Mouse (Mus musculus): ENCODE data around the gene Kdf1. TPM values are rescaled to one million over a fixed set of nuclear protein-coding genes. Genes with fewer than 3 reads are reported as not detected.

The Kdf1 gene
- polyA plus RNA-seq, 1 experiment from 2014 or later = 33.3 TPM

DNA sequence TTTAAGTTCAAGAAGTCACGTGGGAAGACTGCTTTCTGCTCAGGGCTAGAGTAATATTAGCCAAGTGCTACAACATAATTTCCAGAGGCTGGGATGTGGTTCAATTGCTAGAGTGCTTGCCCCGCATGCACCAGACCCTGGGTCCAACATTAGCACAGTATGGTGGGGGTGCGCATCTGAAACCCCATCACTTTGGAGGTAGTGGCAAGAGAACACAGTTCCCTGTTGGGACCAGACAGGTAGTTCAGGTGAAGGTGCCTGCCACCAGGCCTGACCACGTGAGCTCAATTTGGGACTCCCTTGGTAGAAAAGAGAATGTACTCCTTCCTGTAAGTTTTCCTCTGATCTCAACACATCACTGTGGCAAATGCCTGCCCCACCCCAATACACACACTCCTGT, 23.9 kb upstream of the Kdf1 start:
- no peak overlapping the region for H3K9ac ChIP-seq (ENCODE audit: low read length)
- no peaks in the 10 kb centered on the region for H3K9me3 ChIP-seq (ENCODE audit: control insufficient read depth, low read length)
- no peak for ATAC-seq (ENCODE audit: low read depth)
- no peaks in the 10 kb centered on the region for H3K36me3 ChIP-seq (ENCODE audit: control insufficient read depth, insufficient read depth, low read length)
- 54% methylated on average over 4 of the region's 4 CpGs for WGBS
- H3K4me3 ChIP-seq (ENCODE audit: low read length) = no peak overlapping the region
- H3K4me1 ChIP-seq (replicated peaks; ENCODE audit: control insufficient read depth, insufficient read depth, low read length) = peaks cover 22% of the 10 kb centered on the region
- no peak overlapping the region for H3K27ac ChIP-seq (ENCODE audit: low read length)
- peaks cover 49% of the 10 kb centered on the region for H3K27me3 ChIP-seq (ENCODE audit: control insufficient read depth, insufficient read depth, low read depth, low read length)
- no peak overlapping the region for H3K4me2 ChIP-seq (ENCODE audit: low read depth, low read length)

DNA sequence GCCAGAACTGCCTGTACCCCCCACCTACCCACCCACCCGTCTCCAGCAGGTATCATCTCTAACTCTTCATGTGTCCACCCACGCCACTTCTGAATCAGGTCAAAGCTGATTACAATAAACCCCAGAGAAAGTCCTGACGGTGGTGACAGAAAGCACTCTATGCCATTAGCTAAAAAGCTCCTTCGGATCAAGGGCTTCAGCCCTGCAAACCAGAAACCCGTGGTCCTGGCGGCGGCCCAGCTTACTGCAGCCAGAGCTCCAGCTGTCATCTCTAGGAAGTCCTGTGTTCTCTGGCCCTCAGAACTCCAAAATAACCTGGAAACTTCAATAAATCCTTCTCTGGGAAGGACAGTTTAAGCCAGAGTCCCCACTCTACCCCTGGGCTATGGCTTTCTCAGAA, 23.1 kb upstream of the Kdf1 start:
- Histone ChIP-seq H3K27me3 (ENCODE audit: control insufficient read depth, insufficient read depth, low read depth, low read length) (peaks cover 58% of the 10 kb centered on the region), H3K4me3 (ENCODE audit: low read length) (no peak overlapping the region)
- WGBS = 30% methylated on average over 7 of the region's 7 CpGs

DNA sequence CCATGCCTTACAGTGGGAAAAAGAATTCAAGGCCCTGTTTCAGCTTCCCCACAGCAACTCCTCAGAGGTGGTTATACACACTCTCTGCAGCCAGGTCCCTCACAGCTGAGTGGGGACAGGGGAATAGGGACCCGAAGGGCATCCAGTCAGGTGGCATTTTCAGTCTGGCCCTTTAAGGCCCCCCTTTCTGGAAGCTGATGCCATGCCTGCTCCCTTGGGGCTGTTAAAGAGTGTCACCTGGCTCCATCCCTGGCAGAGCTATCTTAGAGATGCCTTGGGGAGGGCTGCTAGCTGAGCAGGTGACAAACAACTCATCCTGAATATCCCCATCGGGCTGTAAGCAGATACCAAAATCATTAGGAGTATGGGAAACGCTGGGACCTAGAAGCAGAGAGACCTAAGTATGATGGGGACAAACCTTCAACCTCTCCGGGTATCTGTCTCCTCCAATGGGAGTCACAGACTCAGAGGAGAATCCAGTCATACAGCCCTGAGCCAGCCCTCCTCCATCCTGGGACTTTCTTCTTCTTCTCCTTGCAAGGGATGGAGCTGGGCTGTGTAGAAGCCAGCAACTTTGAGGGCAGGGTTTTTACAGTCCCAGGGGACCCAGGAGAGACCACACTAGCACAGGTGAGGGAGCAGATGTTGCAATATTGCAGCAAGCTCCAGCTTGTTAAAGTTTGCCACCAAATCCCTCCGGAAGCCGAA, 21.9 kb upstream of the Kdf1 start:
- H3K27me3 ChIP-seq (ENCODE audit: control insufficient read depth, insufficient read depth, low read depth, low read length) = peaks cover 66% of the 10 kb centered on the region
- no peak for ATAC-seq (ENCODE audit: low read depth)

More for the DNA sequence above, 23.1 kb upstream of the Kdf1 start:
- Histone ChIP-seq H3K4me2 (ENCODE audit: low read depth, low read length) (no peak overlapping the region), H3K4me1 (replicated peaks; ENCODE audit: control insufficient read depth, insufficient read depth, low read length) (peaks cover 22% of the 10 kb centered on the region), H3K36me3 (ENCODE audit: control insufficient read depth, insufficient read depth, low read length) (no peaks in the 10 kb centered on the region), H3K9ac (ENCODE audit: low read length) (no peak overlapping the region), H3K9me3 (ENCODE audit: control insufficient read depth, low read length) (no peaks in the 10 kb centered on the region), H3K27ac (ENCODE audit: low read length) (no peak overlapping the region)
- ATAC-seq (ENCODE audit: low read depth) = no peak

DNA sequence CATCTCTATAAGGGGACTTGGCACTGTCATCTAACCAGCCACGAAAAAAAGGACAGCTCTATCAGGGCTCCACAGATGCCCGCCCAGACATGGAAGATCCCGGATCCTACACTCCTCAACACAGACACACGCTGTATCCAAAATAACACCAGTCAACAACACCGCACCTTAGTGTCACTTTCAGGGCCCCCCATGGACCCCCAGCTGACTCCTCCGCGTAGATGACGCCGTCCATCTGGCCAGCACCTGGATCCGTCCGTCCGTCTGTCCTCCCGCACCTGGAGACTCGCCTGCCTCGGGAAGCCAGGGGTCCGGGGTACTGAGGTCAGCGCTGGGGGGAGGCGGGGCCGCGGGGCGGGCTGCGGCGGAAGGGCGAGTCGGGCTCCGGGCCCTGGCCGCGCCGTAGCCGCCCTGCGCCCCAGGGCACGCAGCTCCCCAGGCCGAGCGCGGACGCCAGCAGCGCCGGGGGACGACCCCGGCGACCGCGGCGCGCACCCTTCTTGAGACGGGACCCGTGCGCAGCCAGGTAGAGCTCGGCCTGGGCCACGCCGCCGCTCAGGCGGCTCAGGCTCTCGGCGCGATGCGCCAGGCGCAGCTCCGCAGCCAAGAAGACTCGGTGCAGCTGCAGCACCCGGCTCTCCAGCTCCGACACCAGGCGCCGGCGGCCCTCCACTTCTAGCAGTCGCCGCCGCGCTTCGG, 21.2 kb upstream of the Kdf1 start:
- under 1% methylated on average over 67 of the region's 70 CpGs for WGBS
- Histone ChIP-seq H3K27me3 (ENCODE audit: control insufficient read depth, insufficient read depth, low read depth, low read length) (peaks cover 68% of the 10 kb centered on the region), H3K9ac (ENCODE audit: low read length) (peak overlapping the region; percentile 61), H3K9me3 (ENCODE audit: control insufficient read depth, low read length) (no peaks in the 10 kb centered on the region), H3K36me3 (ENCODE audit: control insufficient read depth, insufficient read depth, low read length) (no peaks in the 10 kb centered on the region), H3K4me2 (ENCODE audit: low read depth, low read length) (peak overlapping the region; percentile 100), H3K4me3 (ENCODE audit: low read length) (peak overlapping the region; percentile 60), H3K27ac (ENCODE audit: low read length) (no peak overlapping the region), H3K4me1 (replicated peaks; ENCODE audit: control insufficient read depth, insufficient read depth, low read length) (peaks cover 16% of the 10 kb centered on the region)
- ATAC-seq (ENCODE audit: low read depth) = peak; percentile 46

More for the DNA sequence above, 21.9 kb upstream of the Kdf1 start:
- H3K9me3 ChIP-seq (ENCODE audit: control insufficient read depth, low read length) = no peaks in the 10 kb centered on the region
- no peaks in the 10 kb centered on the region for H3K36me3 ChIP-seq (ENCODE audit: control insufficient read depth, insufficient read depth, low read length)
- H3K9ac ChIP-seq (ENCODE audit: low read length) = no peak overlapping the region
- no peak overlapping the region for H3K27ac ChIP-seq (ENCODE audit: low read length)
- 24% methylated on average over 6 of the region's 6 CpGs for WGBS
- peaks cover 17% of the 10 kb centered on the region for H3K4me1 ChIP-seq (replicated peaks; ENCODE audit: control insufficient read depth, insufficient read depth, low read length)
- no peak overlapping the region for H3K4me2 ChIP-seq (ENCODE audit: low read depth, low read length)
- H3K4me3 ChIP-seq (ENCODE audit: low read length) = no peak overlapping the region; the same call in 1 of the 2 replicates

DNA sequence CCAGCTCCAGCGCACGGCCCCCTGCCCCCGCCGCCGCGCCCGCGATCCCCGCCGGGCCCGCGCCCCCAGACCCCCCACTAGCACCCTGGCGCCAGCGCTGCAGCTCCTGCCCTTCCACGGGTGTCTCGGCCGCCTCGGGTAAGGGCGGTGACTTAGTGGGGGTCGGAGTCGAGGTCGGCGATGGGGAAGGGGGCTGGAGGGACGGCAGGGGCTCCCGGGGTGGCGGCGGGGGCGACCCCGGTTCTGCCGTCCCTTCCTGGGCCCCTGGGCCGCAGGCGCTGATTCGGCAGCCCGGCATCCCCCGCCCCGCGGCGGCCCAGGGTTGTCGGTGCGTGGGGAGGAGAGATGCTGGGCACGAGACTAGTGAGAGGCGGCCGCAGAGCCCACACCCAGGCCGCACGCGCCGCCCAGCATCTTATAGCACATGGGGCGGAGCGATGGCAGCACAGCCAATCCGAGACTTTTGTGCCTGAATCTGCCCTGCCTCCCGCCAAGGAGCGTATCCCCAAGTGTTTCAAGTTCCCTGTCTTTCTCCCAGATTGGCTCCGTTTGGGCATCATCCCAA, 20.5 kb upstream of the Kdf1 start, which contains the start of gene Trnp1:
Gene Trnp1 (minus strand): TSS at position 391 of the 565 bp plus-strand sequence.
- peaks cover 16% of the 10 kb centered on the region for H3K4me1 ChIP-seq (replicated peaks; ENCODE audit: control insufficient read depth, insufficient read depth, low read length)
- H3K27me3 ChIP-seq (ENCODE audit: control insufficient read depth, insufficient read depth, low read depth, low read length) = peaks cover 68% of the 10 kb centered on the region
- H3K4me2 ChIP-seq (ENCODE audit: low read depth, low read length) = peak within 1 kb of the TSS; percentile 100
- 0% methylated on average over 46 of the region's 53 CpGs for WGBS
- no peaks in the 10 kb centered on the region for H3K9me3 ChIP-seq (ENCODE audit: control insufficient read depth, low read length)
- peak within 1 kb of the TSS; percentile 61 for H3K9ac ChIP-seq (ENCODE audit: low read length)
- no peaks in the 10 kb centered on the region for H3K36me3 ChIP-seq (ENCODE audit: control insufficient read depth, insufficient read depth, low read length)
- peak; percentile 91 for ATAC-seq (ENCODE audit: low read depth)
- H3K27ac ChIP-seq (ENCODE audit: low read length) = no peak within 1 kb of the TSS
- peak within 1 kb of the TSS; percentile 60 for H3K4me3 ChIP-seq (ENCODE audit: low read length)

DNA sequence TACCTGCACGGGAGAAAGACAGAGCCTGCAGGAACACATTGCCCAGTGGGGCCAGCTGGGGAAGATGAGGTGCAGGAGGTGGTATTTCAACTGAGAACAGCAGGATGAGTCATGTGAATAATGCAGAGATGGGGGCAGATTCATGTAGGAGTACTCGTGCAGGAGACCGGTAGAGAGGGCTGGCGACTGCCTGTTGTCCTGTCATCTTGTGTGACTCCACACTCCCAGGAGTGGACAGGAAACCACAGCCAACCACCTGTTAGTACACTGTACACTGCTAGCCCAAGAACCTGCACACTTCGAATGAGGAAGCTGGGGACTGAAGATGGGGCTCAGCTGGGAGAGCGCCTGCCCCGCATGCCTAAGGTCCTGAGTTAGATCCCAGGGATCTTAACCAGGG, 17.2 kb upstream of the Kdf1 start:
- Histone ChIP-seq H3K27me3 (ENCODE audit: control insufficient read depth, insufficient read depth, low read depth, low read length) (peaks cover 65% of the 10 kb centered on the region), H3K9me3 (ENCODE audit: control insufficient read depth, low read length) (no peaks in the 10 kb centered on the region), H3K4me3 (ENCODE audit: low read length) (no peak overlapping the region), H3K4me2 (ENCODE audit: low read depth, low read length) (no peak overlapping the region), H3K36me3 (ENCODE audit: control insufficient read depth, insufficient read depth, low read length) (no peaks in the 10 kb centered on the region), H3K9ac (ENCODE audit: low read length) (no peak overlapping the region), H3K27ac (ENCODE audit: low read length) (no peak overlapping the region), H3K4me1 (replicated peaks; ENCODE audit: control insufficient read depth, insufficient read depth, low read length) (peaks cover 13% of the 10 kb centered on the region)
- ATAC-seq (ENCODE audit: low read depth) = no peak
- 51% methylated on average over 7 of the region's 7 CpGs for WGBS

DNA sequence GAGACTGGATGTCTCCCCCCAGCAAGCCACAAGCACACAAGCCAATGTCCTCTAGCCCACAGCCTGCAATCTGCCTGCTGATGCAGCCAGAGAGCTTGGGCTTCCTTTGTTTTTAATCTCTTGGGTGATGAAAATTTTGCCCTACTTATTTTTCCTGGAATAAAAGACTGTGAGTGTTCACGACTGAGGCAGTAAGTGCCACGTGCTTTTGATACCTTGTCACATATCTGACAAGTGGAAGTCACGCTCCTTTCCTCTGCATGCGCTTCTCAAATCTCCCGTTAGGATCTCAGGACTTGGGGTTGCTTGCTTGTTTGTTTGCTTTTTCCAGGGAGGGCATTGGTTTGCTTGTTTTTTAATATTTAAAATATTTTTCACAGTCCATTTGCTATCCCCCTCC, 14.5 kb upstream of the Kdf1 start:
- H3K4me2 ChIP-seq (ENCODE audit: low read depth, low read length) = no peak overlapping the region
- H3K4me1 ChIP-seq (replicated peaks; ENCODE audit: control insufficient read depth, insufficient read depth, low read length) = no peaks in the 10 kb centered on the region
- no peak for ATAC-seq (ENCODE audit: low read depth)
- peaks cover 37% of the 10 kb centered on the region for H3K27me3 ChIP-seq (ENCODE audit: control insufficient read depth, insufficient read depth, low read depth, low read length)
- H3K9ac ChIP-seq (ENCODE audit: low read length) = no peak overlapping the region
- H3K9me3 ChIP-seq (ENCODE audit: control insufficient read depth, low read length) = no peaks in the 10 kb centered on the region
- H3K4me3 ChIP-seq (ENCODE audit: low read length) = no peak overlapping the region
- H3K27ac ChIP-seq (ENCODE audit: low read length) = no peak overlapping the region
- 35% methylated on average over 5 of the region's 5 CpGs for WGBS
- no peaks in the 10 kb centered on the region for H3K36me3 ChIP-seq (ENCODE audit: control insufficient read depth, insufficient read depth, low read length)

DNA sequence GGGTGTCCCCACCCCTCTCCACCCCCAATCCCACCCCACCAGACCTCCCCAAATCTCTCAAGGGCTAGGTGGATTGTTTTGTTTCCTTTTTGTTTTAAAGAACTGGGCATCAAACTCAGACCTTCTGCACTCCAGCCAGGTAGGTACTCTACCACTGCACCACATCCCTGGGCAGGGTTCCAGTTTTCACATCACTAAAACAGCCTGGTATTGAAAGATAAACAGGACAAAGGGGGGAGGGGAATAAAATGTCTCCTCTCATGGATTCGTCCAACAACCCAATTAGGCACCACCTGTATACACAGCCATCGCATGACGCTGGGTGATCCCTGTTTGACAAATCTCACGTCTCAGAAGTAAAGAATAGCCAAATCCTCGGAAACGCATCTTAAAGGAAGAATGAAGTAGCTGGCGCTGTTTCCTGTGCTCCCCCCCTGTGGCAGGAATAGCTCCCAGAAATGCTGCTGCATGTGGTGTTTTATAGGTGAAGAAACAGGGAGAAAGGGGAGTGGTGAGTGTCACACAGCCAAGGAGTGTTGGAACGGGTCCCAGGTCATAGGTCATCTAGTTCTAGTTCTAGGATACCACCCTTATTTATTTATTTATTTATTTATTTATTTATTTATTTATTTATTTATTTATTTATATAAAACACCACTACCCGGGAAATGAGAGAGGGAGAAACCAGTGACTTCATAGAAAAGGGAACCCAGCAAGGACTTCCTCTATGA, 13.8 kb upstream of the Kdf1 start:
- ATAC-seq (ENCODE audit: low read depth) = no peak
- Histone ChIP-seq H3K4me1 (replicated peaks; ENCODE audit: control insufficient read depth, insufficient read depth, low read length) (no peaks in the 10 kb centered on the region), H3K27ac (ENCODE audit: low read length) (no peak overlapping the region), H3K27me3 (ENCODE audit: control insufficient read depth, insufficient read depth, low read depth, low read length) (peaks cover 32% of the 10 kb centered on the region), H3K4me3 (ENCODE audit: low read length) (no peak overlapping the region), H3K9ac (ENCODE audit: low read length) (no peak overlapping the region), H3K36me3 (ENCODE audit: control insufficient read depth, insufficient read depth, low read length) (no peaks in the 10 kb centered on the region), H3K4me2 (ENCODE audit: low read depth, low read length) (no peak overlapping the region), H3K9me3 (ENCODE audit: control insufficient read depth, low read length) (no peaks in the 10 kb centered on the region)
- WGBS = 41% methylated on average over 9 of the region's 9 CpGs

DNA sequence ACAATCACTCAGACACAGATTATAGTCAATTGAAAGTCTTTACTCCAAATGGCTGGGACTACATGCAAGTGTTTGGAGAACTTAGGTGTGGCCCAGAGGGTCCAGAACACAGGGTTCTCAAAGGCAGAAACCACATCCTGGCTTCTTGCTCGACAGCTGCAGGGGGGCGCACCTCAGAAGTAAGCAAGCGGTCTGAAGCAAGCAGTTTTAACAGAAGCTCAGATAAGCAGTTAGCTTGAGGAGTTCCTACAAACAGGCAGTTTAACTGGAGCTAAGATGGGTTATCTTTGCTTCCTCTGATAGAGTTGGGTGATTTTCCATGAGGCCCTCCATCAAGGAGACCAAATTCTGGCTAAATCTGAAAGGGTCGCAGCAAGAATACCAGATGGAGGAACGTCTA, 12.2 kb upstream of the Kdf1 start:
- Histone ChIP-seq H3K27me3 (ENCODE audit: control insufficient read depth, insufficient read depth, low read depth, low read length) (peaks cover 16% of the 10 kb centered on the region), H3K27ac (ENCODE audit: low read length) (no peak overlapping the region)
- ATAC-seq (ENCODE audit: low read depth) = no peak

More for the DNA sequence above, 12.2 kb upstream of the Kdf1 start:
- Histone ChIP-seq H3K36me3 (ENCODE audit: control insufficient read depth, insufficient read depth, low read length) (no peaks in the 10 kb centered on the region), H3K4me2 (ENCODE audit: low read depth, low read length) (no peak overlapping the region), H3K4me3 (ENCODE audit: low read length) (no peak overlapping the region), H3K9ac (ENCODE audit: low read length) (no peak overlapping the region), H3K9me3 (ENCODE audit: control insufficient read depth, low read length) (no peaks in the 10 kb centered on the region), H3K4me1 (replicated peaks; ENCODE audit: control insufficient read depth, insufficient read depth, low read length) (no peaks in the 10 kb centered on the region)
- WGBS = 63% methylated on average over 5 of the region's 5 CpGs

Data from lung, embryonic 16.5 days (tissue).